Mouse (Mus musculus): ENCODE data around the gene Atxn7l1.

- TF ChIP-seq CTCF (IDR thresholded peaks at IDR 0.05; ENCODE audit: borderline replicate concordance, control insufficient read depth, extremely low read depth, insufficient read depth, low read length, poor library complexity) = no peak
- TF ChIP-seq POLR2A (IDR thresholded peaks at IDR 0.05; ENCODE audit: control insufficient read depth, extremely low read depth, insufficient read depth, low read length, poor library complexity) = no peak
Measured at GRCm38 (mm10) chr12:33175621-33176554, 28.4 kb downstream of the Atxn7l1 start.
